Mouse (Mus musculus) liver, embryonic 11.5 days (tissue): ENCODE results near the gene Eef1akmt3. TPM values are rescaled to one million over a fixed set of nuclear protein-coding genes. Genes with fewer than 3 reads are reported as not detected.
"Not testable (repeated sequence)": the region's sequence is repeated elsewhere in the genome, so short reads cannot be mapped to it uniquely, and the experiment has no call there.

Source experiments
- ATAC-seq: fragments of 200-750 bp; cut with Nextera tagmentation; replicated peaks from 2 replicates; pipeline ENCODE4 v1.8.0; 2017; ENCODE audit warnings: moderate number of reproducible peaks, mild to moderate bottlenecking, moderate TSS enrichment, moderate library complexity; ENCODE audit not compliant: low FRiP score
- DNase-seq: peaks from one replicate; pipeline ENCODE4 v3.0.0-alpha.2; 2017; ENCODE audit warnings: low spot score
- H3K27ac ChIP-seq: fragments of 300-500 bp; sonication (generic); 2 replicates; pipeline ENCODE4 v1.5.1; 2014; ENCODE audit warnings: mild to moderate bottlenecking, low read depth, low read length, control low read depth
- H3K27me3 ChIP-seq: fragments of 300-500 bp; sonication (generic); replicated peaks from 2 replicates; pipeline ENCODE4 v1.6.1; 2014; ENCODE audit warnings: low read length, mixed read lengths; ENCODE audit not compliant: control insufficient read depth, insufficient read depth
- H3K36me3 ChIP-seq: fragments of 300-500 bp; sonication (generic); 2 replicates; pipeline ENCODE4 v1.6.1; 2014; ENCODE audit warnings: mild to moderate bottlenecking, low read length, moderate library complexity, mixed read lengths; ENCODE audit not compliant: control insufficient read depth, insufficient read depth
- H3K4me1 ChIP-seq: fragments of 300-500 bp; sonication (generic); replicated peaks from 2 replicates; pipeline ENCODE4 v1.6.1; 2014; ENCODE audit warnings: low read length, mixed read lengths; ENCODE audit not compliant: control insufficient read depth, insufficient read depth
- H3K4me2 ChIP-seq: fragments of 300-500 bp; sonication (generic); 2 replicates; pipeline ENCODE4 v1.6.1; 2014; ENCODE audit warnings: mild to moderate bottlenecking, control low read depth, moderate library complexity
- H3K4me3 ChIP-seq: fragments of 300-500 bp; sonication (generic); 2 replicates; pipeline ENCODE4 v1.5.1; 2014; ENCODE audit warnings: low read depth, low read length, control low read depth
- H3K9ac ChIP-seq: fragments of 300-500 bp; sonication (generic); 2 replicates; pipeline ENCODE4 v1.6.1; 2014; ENCODE audit warnings: low read depth, low read length, control low read depth
- H3K9me3 ChIP-seq: fragments of 300-500 bp; sonication (generic); 2 replicates; pipeline ENCODE4 v1.6.1; 2016; ENCODE audit warnings: low read length, inconsistent platforms, mixed read lengths; ENCODE audit not compliant: control insufficient read depth
- WGBS: fragments of 180-500 bp; shearing (Covaris S2); extraction: QIAGEN DNeasy Blood & Tissue Kit; methylation state at CpG from one replicate; pipeline ENCODE4 v1.1.7; 2014; 5-methylcytosine and 5-hydroxymethylcytosine counted together
- polyA plus RNA-seq: library from polyadenylated mRNA; unstranded; fragments of >200 nt; fragmentation: Nextera tagmentation; extraction: Ambion mirVana; gene quantifications from 2 replicates; pipeline ENCODE4 v1.2.1, GENCODE M21; 2014

The Eef1akmt3 gene
- polyA plus RNA-seq, 1 experiment from 2014 or later: 0.11 TPM

GRCm38 (mm10) chr10:127075080-127075479, 33.8 kb upstream of the Eef1akmt3 start, which contains the start of gene Agap2:
Gene Agap2 (plus strand): TSS chr10:127075284.
- peaks cover 21% of the 10 kb centered on the region for H3K4me1 ChIP-seq
- H3K36me3 ChIP-seq: no peaks in the 10 kb centered on the region
- peak within 1 kb of the TSS; percentile 53; the same call in 1 of the 2 replicates for H3K9ac ChIP-seq
- H3K9me3 ChIP-seq: no peaks in the 10 kb centered on the region
- DNase-seq: no peak
- no peak within 1 kb of the TSS for H3K27ac ChIP-seq
- H3K27me3 ChIP-seq: peaks cover 32% of the 10 kb centered on the region
- H3K4me2 ChIP-seq: peak within 1 kb of the TSS; percentile 56
- ATAC-seq: no peak; the same call in 1 of the 2 replicates
- 34% methylated on average over 9 of the region's 9 CpGs for WGBS
- H3K4me3 ChIP-seq: peak within 1 kb of the TSS; percentile 38

GRCm38 (mm10) chr10:127073981-127074380, 32.7 kb upstream of the Eef1akmt3 start:
- DNase-seq (no peak), ATAC-seq (no peak)
- H3K9me3 ChIP-seq: no peaks in the 10 kb centered on the region
- no peaks in the 10 kb centered on the region for H3K36me3 ChIP-seq
- WGBS: 98% methylated on average over 1 of the region's 1 CpGs
- peaks cover 21% of the 10 kb centered on the region for H3K27me3 ChIP-seq
- no peak overlapping the region for H3K27ac ChIP-seq
- no peak overlapping the region for H3K9ac ChIP-seq
- H3K4me3 ChIP-seq: no peak overlapping the region
- H3K4me2 ChIP-seq: no peak overlapping the region
- peaks cover 21% of the 10 kb centered on the region for H3K4me1 ChIP-seq

- H3K9ac ChIP-seq, ATAC-seq, H3K4me2 ChIP-seq, H3K36me3 ChIP-seq, H3K9me3 ChIP-seq, H3K27ac ChIP-seq, DNase-seq, H3K4me3 ChIP-seq: not testable (repeated sequence)
- 66% methylated on average over 2 of the region's 2 CpGs for WGBS
- Histone ChIP-seq H3K4me1 (peaks cover 24% of the 10 kb centered on the region), H3K27me3 (peaks cover 11% of the 10 kb centered on the region)
Observed at GRCm38 (mm10) chr10:127072969-127073368, 31.7 kb upstream of the Eef1akmt3 start.

- not testable (repeated sequence) for H3K36me3 ChIP-seq, H3K9me3 ChIP-seq, DNase-seq, H3K27me3 ChIP-seq, H3K9ac ChIP-seq, H3K4me2 ChIP-seq, ATAC-seq, H3K4me3 ChIP-seq, H3K27ac ChIP-seq
- 85% methylated on average over 4 of the region's 4 CpGs for WGBS
- H3K4me1 ChIP-seq: peaks cover 22% of the 10 kb centered on the region
Observed at GRCm38 (mm10) chr10:127072270-127072669, 31.0 kb upstream of the Eef1akmt3 start.

GRCm38 (mm10) chr10:127071203-127071602, 29.9 kb upstream of the Eef1akmt3 start:
- Histone ChIP-seq H3K4me2 (peak overlapping the region; percentile 96), H3K27me3 (peaks cover 2% of the 10 kb centered on the region; the same call in 1 of the 2 replicates), H3K4me3 (peak overlapping the region; percentile 80), H3K36me3 (peaks cover 18% of the 10 kb centered on the region), H3K27ac (no peak overlapping the region), H3K9ac (peak overlapping the region; percentile 69), H3K4me1 (peaks cover 21% of the 10 kb centered on the region), H3K9me3 (no peaks in the 10 kb centered on the region)
- no peak for DNase-seq
- ATAC-seq: no peak
- 60% methylated on average over 9 of the region's 9 CpGs for WGBS

GRCm38 (mm10) chr10:127070190-127071121, 29.1 kb upstream of the Eef1akmt3 start, which contains the start of gene Tspan31:
Gene Tspan31 (minus strand): TSS chr10:127070264.
- Histone ChIP-seq H3K4me3 (peak within 1 kb of the TSS; percentile 80), H3K36me3 (peaks cover 25% of the 10 kb centered on the region), H3K4me2 (peak within 1 kb of the TSS; percentile 96), H3K9ac (peak within 1 kb of the TSS; percentile 77), H3K9me3 (no peaks in the 10 kb centered on the region), H3K4me1 (peaks cover 25% of the 10 kb centered on the region), H3K27me3 (no peaks in the 10 kb centered on the region), H3K27ac (peak within 1 kb of the TSS; percentile 79)
- 2% methylated on average over 36 of the region's 36 CpGs for WGBS
- DNase-seq (peak; percentile 81), ATAC-seq (peak; percentile 88)

GRCm38 (mm10) chr10:127069281-127070189, 28.2 kb upstream of the Eef1akmt3 start:
- DNase-seq: no peak
- Histone ChIP-seq H3K4me1 (peaks cover 34% of the 10 kb centered on the region), H3K9me3 (no peaks in the 10 kb centered on the region), H3K4me3 (peak overlapping the region; percentile 80), H3K27ac (peak overlapping the region; percentile 79), H3K36me3 (peaks cover 34% of the 10 kb centered on the region), H3K4me2 (peak overlapping the region; percentile 96), H3K27me3 (no peaks in the 10 kb centered on the region), H3K9ac (peak overlapping the region; percentile 77)
- WGBS: 6% methylated on average over 30 of the region's 30 CpGs
- peak; percentile 25 for ATAC-seq

- peak overlapping the region; percentile 77 for H3K9ac ChIP-seq
- DNase-seq (no peak), ATAC-seq (no peak)
- H3K4me1 ChIP-seq: peaks cover 35% of the 10 kb centered on the region
- H3K4me3 ChIP-seq: peak overlapping the region; percentile 80
- no peaks in the 10 kb centered on the region for H3K9me3 ChIP-seq
- H3K4me2 ChIP-seq: peak overlapping the region; percentile 96
- H3K36me3 ChIP-seq: peaks cover 34% of the 10 kb centered on the region
- WGBS: 58% methylated on average over 9 of the region's 9 CpGs
- peak overlapping the region; percentile 79 for H3K27ac ChIP-seq
- H3K27me3 ChIP-seq: no peaks in the 10 kb centered on the region
Observed at GRCm38 (mm10) chr10:127068360-127069038, 27.2 kb upstream of the Eef1akmt3 start.
